Mouse (Mus musculus) T-helper 1 cell (primary cell): ENCODE results near the gene Calr.
"Not testable (repeated sequence)": the region's sequence is repeated elsewhere in the genome, so short reads cannot be mapped to it uniquely, and the experiment has no call there.

Experiments used
- in situ Hi-C: fragments of 300-600 bp; cut with MboI, MseI; formaldehyde crosslinking; loops from one replicate; pipeline ENCODE4 v1.15.1; 2025; ENCODE audit warnings: high pct_unique_total_duplicates

Calr gene

DNA sequence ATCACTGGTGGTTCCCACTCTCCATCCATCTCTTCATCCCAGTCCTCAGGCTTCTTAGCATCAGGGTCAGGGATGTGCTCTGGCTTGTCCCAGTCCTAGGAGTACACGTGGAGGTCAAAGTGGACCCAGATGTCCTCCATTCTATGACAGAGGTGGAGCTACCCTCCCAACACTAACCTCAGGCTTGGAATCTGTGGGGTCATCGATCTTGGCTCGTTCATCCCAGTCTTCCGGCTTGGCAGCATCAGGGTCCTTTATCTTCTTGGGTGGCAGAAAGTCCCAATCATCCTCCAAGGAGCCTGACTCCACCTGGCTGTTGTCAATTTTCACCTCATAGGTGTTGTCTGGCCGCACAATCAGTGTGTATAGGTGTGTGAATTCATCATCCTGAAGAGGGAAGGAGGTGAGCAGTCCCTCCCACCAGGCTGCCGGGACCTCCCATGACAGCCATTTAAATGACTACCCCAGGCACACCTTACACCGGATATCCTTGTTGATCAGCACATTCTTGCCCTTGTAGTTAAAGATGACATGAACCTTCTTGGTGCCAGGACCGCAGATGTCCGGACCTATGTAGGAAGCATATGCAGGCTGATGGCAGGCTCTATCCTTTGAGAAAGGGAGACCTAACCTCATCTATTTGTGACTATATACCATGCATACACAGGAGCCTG lies 2.2 kb downstream of the Calr start:
- in situ Hi-C loops = no loop called here

DNA sequence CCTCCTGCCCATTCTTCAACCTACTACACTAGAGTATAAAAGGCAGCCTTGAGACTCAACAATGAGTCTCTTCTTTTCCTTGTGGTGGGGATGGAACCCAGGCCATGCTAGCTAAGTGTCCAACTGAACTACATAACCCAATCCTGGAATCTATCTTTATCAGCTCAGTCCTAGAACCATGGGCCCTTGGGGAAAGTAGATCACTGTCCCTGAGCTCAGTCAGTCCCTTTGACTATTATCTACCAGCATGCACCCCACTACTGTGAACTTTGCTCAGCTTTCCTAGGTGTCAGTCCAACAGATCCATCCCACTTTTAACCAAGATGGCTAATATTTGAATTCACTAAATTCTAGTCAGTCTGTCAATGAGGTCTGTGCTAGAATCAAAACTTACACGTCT lies 5.2 kb downstream of the Calr start:
- in situ Hi-C loops = no loop called here

DNA sequence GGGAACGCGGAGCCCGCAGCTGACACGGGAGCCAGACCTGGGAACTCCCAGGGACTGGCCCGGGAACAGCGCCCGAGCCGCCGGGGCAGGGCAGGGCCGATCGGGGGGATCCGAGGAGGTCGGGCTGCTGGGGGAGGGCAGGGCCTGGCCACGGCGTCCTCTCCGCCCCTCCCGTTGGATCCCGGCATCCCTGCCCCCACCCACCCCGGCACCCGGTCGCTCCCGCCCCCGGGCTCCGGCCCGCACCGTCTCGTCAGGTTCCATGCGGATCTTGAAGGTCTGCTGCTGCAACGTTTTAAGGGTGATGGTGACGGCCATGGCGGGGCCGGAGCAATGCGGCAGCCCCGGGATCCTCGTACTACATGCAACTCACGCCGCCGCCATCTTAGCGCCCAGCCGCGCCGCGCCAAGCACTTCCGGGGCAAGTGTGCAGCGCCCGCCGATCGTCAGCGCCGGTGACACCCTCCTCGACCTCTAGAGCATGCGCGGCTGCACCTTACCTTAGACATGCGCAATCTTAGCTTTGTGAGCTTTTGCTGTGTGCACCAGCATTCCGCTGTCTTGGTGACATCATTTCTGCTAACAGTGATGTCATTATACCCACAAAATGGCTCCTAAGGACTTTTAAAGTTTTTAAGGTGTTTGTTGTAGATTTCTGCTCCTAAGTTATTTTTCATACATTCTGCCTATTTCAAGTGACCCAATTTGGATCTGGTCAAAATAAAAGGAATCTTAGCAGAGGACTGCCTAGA lies 6.3 kb downstream of the Calr start, which contains the start of gene Rad23a:
Rad23a (minus strand) TSS at position 418 of the 752 bp plus-strand sequence.
- in situ Hi-C loops = no loop called here

DNA sequence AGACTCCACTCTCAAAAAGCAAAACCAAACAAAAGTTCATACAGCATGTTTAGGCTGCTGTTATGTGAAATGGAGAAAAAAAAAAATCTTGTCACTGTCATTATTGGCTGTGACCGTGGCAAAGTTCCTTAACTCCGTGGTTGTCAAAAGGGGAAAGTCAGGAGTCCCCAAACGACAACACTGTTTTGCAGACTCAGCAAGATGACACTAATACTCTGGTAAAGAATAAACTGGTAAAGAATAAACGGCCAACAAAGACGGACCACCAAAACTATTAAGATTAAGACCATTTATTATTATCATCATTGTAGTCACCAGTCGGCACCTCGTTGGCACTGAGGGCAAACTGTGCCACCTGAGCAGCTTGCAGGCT lies 6.9 kb downstream of the Calr start:
- in situ Hi-C loops = no loop called here

DNA sequence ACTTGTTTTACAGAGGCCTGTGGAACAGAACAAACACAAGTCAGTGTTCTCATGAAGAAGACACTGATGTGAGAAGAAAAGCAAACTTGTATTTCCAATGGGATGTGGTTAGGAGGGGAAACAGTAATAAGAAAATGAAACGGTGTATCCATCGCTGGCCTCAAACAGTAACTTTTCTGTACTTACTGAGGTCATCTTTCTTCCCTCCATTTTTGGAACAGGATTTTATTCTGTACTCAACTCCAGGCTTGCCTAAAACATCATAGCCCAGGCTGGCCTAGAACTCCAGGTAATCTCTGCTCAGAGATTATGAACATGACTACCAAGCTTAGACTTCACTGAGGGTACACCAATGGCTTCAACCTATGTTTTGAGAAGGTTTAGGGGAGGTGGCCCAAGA lies 7.3 kb downstream of the Calr start:
- in situ Hi-C loops = no loop called here

DNA sequence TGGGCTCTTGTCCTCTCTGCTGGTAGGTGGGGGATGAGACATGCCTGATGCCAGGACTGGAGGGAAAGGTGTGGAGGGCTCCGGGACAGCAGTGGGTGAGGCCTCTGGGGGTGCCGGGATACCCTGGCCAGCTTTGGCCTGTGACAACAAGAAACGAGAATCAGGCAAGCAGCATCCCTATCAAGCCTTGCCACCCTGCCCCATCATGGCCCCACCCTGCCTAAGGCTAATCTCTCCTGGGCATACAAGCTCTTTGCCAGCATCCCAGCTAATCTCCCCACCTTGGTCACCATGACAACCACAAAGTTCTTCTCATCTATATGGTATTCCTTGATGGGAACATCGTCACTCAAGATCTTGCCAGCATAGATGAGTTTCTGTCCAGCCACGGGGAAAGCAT lies 8.2 kb downstream of the Calr start:
- in situ Hi-C loops = no loop called here

DNA sequence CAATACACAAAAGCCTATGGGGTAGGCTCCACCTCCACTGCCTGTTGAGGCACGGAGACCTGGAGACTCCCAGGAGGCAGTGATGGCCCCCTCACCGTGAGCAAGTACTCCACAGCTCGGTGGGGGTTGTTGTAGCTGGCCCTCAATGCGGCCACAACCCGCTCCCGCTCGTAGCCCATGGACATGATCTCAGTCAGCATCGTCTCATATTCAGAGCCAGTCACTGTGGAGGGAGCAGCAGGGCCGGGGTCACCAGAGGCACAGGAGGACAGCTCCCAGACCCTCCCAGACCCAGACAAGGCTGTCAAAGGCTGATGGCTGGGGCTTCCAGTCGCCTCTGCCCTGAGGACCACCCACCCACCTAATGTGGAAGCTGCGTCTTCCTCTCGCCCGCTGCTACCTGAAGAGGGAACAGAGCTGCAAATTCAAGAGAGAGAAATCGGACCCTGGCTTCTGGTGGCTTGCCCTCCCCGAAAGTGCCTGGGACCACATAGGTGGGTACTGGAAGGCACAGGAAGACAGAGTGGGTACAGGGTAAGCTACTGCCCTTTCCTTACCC lies 8.7 kb downstream of the Calr start:
- in situ Hi-C loops = no loop called here

DNA sequence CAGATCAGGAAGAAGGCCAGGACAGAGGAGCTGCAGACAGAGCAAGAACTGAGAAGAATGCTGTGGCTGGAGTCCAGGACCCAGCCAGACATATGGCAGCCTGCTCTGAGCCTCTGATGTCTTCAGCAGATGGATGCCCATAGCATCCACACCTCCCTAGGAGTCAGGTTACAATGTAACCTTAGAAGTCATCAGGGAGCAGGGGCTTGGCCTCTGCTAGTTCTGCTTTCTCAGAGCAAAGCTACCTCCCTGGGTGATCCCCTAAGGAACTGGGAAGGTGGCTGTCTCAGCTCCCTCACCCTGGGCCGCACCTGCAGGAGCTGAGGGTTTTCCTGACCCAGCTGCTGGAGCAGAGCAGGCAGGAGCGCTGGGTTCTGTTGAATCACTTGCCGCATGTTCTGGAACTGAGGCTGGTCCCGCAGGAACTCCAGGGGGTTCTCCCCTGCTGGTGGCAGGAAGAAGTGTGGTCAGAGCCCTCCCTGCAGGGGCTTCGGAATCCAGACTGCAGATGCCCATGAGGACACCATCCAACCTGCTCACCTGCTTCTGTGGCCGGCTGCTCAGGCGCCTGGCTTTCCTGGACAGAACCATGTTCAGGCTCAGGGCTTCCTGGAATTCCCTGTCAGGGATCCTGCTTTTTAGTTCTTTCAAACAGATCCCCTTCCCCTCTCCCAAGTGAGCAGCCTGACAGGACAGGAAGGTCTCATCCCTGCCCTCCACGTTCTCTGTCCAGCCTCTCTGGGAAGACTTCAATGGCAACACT lies 9.4 kb downstream of the Calr start:
- in situ Hi-C loops = no loop called here

DNA sequence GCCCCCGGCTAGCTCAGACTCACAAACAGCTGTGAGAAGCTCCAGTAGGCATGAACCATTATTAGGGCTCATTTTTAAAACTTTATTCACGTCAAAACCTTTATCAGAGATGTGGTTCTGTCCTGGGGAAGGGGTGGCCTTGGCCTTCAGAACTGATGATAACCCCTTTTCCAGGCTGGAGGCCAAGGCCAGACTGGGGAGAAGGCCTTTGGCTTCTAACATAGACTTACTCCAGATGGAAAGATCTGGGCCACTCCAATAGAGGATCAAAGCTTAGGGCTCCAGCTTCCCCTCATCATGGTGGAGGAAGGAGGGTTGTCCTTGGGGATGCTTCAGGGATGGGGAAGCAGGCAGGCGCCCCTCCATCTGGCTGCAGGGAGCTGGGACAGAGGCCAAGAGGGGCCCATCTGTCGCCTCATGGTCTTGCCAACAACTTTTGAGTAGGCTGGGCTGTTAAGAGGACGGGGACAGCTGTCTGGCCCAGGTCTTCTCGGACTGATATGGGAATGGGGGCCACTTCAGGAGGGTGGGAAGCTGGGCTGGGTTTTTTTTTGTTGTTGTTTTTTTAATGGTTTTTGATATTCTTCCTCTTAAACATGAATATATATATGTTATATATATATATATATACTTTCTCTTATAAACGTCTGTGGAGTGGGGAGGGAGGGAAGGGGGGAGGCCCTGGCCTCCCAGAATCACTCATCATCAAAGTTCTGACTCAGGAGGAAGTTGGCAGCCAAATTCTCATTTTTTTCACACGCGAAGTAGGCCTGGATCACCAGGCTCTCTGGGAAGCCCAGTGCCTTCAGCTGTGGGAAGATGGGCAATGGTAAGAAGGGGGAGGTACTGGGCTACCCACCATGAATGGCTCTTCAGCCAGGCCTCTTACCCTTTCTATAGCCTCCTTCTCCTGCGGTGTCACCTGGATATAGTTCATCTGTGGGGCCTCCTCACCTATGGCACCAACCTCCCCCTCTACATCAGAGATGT lies 11.6 kb downstream of the Calr start:
- in situ Hi-C loops = no loop called here

DNA sequence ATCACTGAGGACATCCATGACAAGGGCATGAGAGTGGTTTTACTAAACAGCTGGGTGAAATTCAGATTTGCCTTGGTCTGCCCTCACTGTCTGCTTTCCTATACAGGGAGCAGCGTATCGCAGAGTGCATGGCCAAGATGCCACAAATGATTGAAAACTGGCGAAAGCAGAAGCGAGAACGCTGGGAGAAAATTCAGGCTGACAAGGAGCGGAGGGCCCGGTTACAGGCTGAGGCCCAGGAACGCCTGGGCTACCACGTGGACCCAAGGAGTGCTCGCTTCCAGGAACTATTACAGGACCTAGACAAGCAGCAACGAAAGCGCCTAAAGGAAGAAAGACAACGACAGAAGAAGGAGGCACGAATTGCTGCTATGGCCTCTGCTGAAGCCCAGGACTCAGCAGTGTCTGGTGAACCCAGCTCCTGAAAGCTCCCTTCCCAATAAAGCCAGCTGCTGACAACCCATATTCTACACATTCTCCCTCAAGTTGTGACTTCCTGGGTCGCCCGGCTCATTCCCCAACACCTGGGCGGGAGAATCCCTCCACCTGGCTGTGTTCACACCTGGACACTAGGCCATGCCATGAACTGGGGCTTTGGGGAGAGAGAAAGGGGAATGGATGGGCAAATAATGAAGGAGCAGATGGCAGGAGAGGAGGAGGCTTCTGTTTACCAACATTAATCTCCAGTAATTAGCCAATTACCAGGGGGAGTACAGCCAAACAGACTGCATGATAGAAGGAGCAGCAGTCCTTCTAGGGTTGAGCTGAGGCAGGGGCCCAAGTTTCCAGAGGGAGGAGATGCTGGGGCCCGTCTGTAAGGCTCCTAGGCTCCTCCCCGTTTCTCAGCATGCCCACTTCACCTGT lies 12.5 kb downstream of the Calr start:
- in situ Hi-C loops = no loop called here

DNA sequence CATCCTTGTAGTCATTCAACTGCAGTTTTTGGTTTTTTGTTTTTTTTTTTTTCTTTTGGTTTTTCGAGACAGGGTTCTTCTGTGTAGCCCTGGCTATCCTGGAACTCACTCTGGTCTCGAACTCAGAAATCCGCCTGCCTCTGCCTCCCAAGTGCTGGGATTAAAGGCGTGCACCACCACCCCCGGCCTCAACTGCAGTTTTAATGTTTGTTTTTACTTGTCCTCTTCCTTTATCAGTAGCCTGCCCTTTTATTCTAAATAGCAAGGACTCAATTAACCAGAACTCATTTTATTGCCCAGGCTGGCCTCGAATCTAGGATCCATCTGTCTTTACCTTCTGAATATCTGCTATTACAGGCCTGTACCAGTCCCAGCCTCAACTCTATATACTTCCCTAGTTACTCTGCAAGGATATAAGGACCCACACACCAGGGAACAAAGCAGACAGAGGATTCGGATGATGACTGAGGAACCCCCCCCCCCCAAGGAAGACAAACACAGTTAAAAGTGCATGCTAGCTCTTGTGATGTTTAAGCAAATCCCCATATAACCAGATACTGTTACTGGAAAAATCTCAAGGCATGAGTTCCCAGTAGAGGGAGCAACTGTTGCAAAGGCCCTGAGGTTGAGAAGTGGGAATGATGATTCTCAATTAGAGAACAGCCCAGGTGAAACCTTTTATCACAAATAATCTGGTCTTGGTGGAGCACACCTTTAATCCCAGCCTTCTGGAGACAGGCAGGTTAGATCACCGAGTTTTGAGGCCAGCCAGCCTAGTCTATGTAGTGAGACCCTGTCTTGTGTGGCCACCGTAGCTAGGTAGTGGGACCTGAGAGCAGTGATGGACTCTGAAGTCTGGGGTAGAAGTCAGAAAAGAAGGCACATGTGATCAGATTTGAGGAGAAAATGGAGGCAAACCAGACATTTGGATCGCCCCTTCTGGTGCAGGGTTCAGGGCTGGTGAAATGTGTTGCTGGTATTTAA lies 13.7 kb downstream of the Calr start:
- in situ Hi-C loops = no loop called here

DNA sequence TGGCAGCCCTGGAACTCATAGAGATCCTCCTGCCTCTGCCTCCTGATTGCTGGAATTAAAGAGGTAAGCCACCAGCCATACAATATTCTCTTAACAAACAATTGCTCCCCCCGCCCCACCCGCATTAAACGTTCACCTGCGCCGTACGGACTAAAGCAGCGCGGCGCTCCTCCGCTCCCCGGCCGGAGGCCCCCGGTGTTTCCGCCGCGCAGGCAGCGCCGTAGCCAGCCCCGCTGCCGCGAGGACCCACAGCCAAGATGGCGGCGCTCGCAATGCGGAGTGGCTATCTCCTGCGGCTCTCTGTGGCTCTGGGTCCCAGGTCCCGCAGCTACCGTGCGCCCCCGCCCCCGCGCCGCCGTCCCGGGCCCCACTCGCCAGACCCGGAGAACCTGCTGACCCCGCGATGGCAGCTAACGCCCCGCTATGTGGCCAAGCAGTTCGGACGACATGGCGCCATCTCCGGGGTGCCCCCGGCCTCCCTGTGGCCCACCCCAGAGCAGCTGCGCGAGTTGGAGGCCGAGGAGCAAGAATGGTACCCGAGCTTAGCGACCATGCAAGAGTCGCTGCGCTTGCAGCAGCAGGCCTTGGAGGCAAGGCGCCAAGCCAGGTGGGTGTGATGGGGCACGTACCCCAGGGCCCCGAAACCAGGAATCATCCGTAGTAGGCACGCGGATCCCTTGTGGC lies 14.6 kb downstream of the Calr start:
- in situ Hi-C loops = no loop called here

DNA sequence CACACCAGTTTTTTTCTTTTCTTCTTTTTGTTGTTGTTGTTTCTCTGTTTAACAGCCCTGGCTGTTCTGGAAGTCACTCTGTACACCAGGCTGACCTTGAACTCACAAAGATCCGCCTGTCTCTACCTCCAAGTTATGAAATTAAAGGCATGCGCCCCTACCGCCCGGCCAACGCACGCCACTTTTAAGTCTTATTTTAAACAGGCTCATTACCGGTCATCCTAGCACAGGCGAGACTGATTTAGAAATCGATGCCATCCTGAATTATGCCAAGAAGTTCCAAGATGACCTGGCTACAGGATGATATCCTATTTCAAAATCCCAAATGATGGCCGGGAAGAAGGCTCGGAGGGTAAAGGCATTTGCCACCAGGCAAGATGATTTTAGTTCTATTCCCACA lies 15.2 kb downstream of the Calr start, which contains the start of gene Gadd45gip1:
Gadd45gip1 (plus strand) TSS at position 33 of the 400 bp plus-strand sequence.
- in situ Hi-C loops = no loop called here

DNA sequence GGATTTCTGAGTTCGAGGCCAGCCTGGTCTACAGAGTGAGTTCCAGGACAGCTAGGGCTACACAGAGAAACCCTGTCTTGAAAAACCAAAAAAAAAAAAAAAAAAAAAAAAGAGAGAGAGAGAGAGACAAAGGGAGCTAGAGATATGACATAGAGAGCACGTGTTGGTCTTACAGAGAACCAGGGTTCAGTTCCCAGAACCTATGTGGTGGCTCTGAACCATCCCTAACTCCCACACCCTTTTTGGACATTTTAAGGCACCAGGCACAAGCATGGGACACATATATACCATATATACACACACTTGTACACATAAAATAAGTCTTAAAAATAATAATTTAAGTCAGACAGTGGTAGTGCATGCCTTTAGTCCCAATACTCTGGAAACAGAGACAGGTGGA lies 20.2 kb downstream of the Calr start:
- in situ Hi-C loops = not testable (repeated sequence)

DNA sequence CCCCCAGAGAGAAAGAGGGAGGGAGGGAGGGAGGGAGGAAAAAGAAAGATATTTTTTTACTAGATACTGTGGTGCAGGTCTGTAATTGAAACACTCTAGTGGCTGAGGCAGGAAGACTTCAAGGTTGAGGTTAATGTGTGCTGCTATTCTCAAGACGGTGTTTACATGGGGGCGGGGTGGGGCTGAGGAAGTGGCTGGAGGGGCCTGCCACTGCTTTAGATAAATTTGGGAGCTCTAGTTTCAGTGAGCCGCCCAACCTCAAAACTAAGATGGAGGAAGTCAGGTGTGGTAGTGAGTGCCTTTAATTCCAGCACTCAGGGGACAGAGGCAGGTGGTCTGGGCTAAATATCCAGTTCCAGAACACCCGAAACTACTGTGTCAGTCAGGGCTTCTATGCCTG lies 21.1 kb downstream of the Calr start:
- in situ Hi-C loops = no loop called here

DNA sequence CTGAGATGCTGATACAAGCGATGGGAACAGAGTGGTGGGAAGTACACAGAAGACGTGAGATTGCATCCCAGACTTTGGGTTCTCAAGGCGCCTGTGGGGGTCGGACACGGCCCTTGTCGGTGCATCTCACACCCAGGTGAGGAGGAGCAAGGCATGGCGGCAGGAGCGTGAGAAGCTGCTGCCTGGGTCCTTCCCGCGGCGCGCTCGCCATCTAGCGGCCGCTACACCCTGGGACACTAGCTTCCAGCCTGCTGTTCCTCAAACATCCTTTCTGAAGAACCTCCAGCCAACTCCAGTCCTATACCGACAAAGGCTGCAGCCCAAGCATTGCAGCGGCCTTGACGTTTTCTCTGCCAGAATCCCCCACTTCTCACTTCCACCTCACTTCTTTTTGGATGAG lies 23.1 kb downstream of the Calr start:
- in situ Hi-C loops = no loop called here

DNA sequence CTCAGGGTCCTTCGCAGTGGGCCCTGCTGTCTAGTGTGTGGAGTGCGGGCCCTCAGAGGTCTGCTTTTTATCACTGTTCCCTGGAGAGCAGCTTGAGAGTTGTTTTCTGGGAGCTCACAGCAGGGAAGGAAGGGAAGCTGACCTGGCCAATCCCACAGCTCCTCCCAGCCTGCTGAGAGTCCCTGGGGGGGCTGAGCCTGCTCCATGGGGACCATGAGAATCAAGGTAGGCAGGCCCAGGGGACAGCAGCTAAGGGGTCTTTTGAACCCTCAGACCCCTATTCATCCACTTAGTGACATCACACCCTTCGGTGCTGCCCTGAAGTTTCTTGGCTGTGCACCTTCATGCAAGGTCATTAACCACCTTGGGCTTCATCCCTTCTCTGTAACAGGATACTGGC lies 24.0 kb downstream of the Calr start, which contains the start of gene Dand5:
Dand5 (minus strand) TSS at position 101 of the 400 bp plus-strand sequence.
- in situ Hi-C loops = no loop called here

DNA sequence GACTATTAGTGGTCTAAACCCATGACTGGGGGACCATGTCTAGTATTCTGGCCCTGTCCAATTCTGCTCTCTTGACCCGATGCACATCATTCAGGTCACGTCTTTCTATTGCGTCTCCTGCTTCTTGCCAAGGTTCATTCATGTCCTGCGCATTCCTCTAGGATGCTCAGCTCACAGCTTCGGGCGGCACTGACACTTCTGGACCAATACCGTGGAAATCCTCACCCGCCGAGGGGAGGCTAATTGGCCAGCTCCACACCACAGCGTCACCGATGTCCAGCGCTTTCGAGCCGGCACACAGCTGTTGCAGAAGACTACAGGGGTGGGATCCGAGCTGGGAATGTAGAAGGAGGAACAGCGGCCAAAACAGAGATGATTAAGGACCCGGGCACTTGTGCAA lies 30.6 kb downstream of the Calr start:
- in situ Hi-C loops = no loop called here
